Mouse (Mus musculus) hematopoietic stem cell, adult 5-6 weeks (primary cell): ENCODE results near the gene Gtse1. TPM values are rescaled to one million over a fixed set of nuclear protein-coding genes. Genes with fewer than 3 reads are reported as not detected.
A peak's percentile ranks its signal among the peaks of the same experiment; 100 is the strongest.

Experiments used
- ATAC-seq, 2 experiments: fragments of 125-278 bp in 1 of 2; replicated peaks in 1 of 2; 2 replicates each; pipeline ENCODE4 v1.8.0; 2016 to 2017; ENCODE audit warnings: inconsistent platforms in 2 of 2, mild to moderate bottlenecking in 2 of 2, moderate number of reproducible peaks in 2 of 2, low read depth in 1 of 2, moderate TSS enrichment in 1 of 2; ENCODE audit not compliant: low FRiP score in 2 of 2, poor library complexity in 2 of 2, severe bottlenecking in 2 of 2, insufficient read depth in 1 of 2, low TSS enrichment in 1 of 2
- total RNA-seq: library from RNA; stranded (forward); fragments of 172-1452, 232-1000 nt; gene quantifications from 2 replicates; pipeline ENCODE4 v1.2.3, GENCODE M21; 2017

Gene Gtse1
- total RNA-seq, 1 experiment from 2014 or later = 13.3 TPM

GRCm38 (mm10) chr15:85903826-85904225 is 44.3 kb downstream of the Gtse1 start:
- no peak for ATAC-seq

- ATAC-seq = peak in 1 of 2 experiments; percentile 11; a peak in 1 of 4 replicates
Observed at GRCm38 (mm10) chr15:85908660-85909491, 49.3 kb downstream of the Gtse1 start.

GRCm38 (mm10) chr15:85909492-85909829 is 49.9 kb downstream of the Gtse1 start:
- ATAC-seq = peak; percentile 23 to 26; a peak in 2 of 4 replicates

- ATAC-seq = peak; percentile 19 to 27; a peak in 2 of 4 replicates
Observed at GRCm38 (mm10) chr15:85909931-85910330, 50.4 kb downstream of the Gtse1 start.

- 0 out of 4 replicates have a peak, but pooled peaks of 1 of the 2 experiments have one; percentile 40 for ATAC-seq
Observed at GRCm38 (mm10) chr15:85913605-85914004, 54.1 kb downstream of the Gtse1 start.

- ATAC-seq = no peak
Observed at GRCm38 (mm10) chr15:85919191-85919891, 59.8 kb downstream of the Gtse1 start.

GRCm38 (mm10) chr15:85919892-85920248 is 60.3 kb downstream of the Gtse1 start:
- no peak for ATAC-seq

- ATAC-seq = no peak
Observed at GRCm38 (mm10) chr15:85921855-85922254, 62.3 kb downstream of the Gtse1 start.

Other genes with a start within 250 kb of the Gtse1 start
- not detected in 2 replicates for gene Ppara, start 124.8 kb upstream of the Gtse1 start, total RNA-seq
- gene Cdpf1, start 48.0 kb upstream of the Gtse1 start, total RNA-seq = 12.1 and 12.4 TPM in 2 replicates
- 0.19 TPM in 1 of 2 replicates, not detected in the other for gene Pkdrej, start 38.0 kb upstream of the Gtse1 start, total RNA-seq
- gene Ttc38, start 27.4 kb upstream of the Gtse1 start, total RNA-seq = 7.6 and 11.3 TPM in 2 replicates
- 18.3 and 30.9 TPM in 2 replicates for gene Trmu, start 19.6 kb downstream of the Gtse1 start, total RNA-seq
- 3.0 and 7.9 TPM in 2 replicates for gene Celsr1, start 174.0 kb downstream of the Gtse1 start, total RNA-seq
- gene Gramd4, start 197.9 kb downstream of the Gtse1 start, total RNA-seq = 37.6 and 66.4 TPM in 2 replicates